Mouse (Mus musculus) megakaryocyte-erythroid progenitor cell, adult 5-6 weeks (primary cell): Measurements from ENCODE around the gene Myo1e. TPM values are rescaled to one million over a fixed set of nuclear protein-coding genes. Genes with fewer than 3 reads are reported as not detected.
"Not testable (repeated sequence)": the region's sequence is repeated elsewhere in the genome, so short reads cannot be mapped to it uniquely, and the experiment has no call there.

Source experiments
- ATAC-seq: replicated peaks from 2 replicates; pipeline ENCODE4 v1.8.0; 2016; ENCODE audit warnings: mild to moderate bottlenecking, inconsistent platforms; ENCODE audit not compliant: severe bottlenecking, poor library complexity, low FRiP score, low TSS enrichment
- total RNA-seq, 2 experiments: library from RNA; stranded (forward) in 1 of 2; stranded (reverse) in 1 of 2; fragments of 200-1000, 215-1000 nt in 1 of 2; fragments of >200 nt in 1 of 2; fragmentation: Nextera tagmentation in 1 of 2; gene quantifications; 2 replicates each; pipeline ENCODE4 v1.2.3; 2014 to 2017

Gene Myo1e
- total RNA-seq, 2 experiments from 2014 or later, result 2.1 to 4.0 TPM

- ATAC-seq, result no peak
These were observed 40.9 kb downstream of the Myo1e start for GRCm38 (mm10) chr9:70248046-70248445.

GRCm38 (mm10) chr9:70248826-70249225 is 41.7 kb downstream of the Myo1e start:
- ATAC-seq, result no peak

- ATAC-seq, result no peak
These were observed 42.9 kb downstream of the Myo1e start for GRCm38 (mm10) chr9:70249881-70250681.

DNA sequence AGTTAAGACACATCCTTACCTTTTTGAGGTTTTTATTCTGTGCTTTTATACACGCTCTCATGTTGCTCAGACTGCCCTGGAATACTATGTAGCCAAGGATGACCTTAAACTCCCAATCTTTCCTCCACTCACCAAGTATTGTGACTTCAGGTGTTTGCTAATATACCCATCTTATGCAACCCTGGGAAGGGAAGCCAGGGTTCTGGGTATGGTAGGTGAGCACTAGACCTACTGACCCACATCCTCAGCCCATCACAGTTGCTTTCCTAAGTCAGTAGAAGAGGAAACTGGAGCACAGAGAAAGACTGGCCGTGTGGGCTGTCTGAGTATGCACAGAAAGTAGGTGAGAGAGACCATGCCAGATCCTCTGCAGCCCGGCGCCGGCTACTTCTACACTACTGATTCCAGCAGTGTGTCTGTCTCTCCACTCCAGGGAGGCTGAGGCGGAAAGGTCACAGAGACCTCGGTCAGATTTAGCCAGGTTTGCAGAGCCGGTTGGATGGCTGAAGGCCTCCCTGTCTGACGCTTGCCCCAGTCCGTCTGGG is 44.4 kb downstream of the Myo1e start:
- no peak for ATAC-seq

DNA sequence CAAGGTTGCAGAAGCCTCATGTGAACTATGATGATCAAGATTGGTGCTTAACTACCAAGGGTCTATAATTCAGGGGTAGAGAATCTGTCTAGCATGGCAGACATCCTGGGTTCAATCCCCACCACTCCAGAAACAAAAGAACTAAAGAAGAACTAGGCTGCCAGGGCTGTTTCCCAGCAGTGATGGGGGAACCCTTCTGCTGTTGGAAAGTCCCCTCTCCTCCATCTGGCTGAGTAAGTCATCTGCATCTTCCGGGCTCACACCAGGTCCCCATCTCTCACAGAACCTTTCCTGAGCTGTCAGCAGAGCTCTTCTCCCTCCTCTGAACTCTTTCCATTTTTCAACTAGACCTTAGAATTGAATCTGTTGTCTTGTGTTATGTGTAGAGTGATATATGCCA is 45.9 kb downstream of the Myo1e start:
- no peak for ATAC-seq

DNA sequence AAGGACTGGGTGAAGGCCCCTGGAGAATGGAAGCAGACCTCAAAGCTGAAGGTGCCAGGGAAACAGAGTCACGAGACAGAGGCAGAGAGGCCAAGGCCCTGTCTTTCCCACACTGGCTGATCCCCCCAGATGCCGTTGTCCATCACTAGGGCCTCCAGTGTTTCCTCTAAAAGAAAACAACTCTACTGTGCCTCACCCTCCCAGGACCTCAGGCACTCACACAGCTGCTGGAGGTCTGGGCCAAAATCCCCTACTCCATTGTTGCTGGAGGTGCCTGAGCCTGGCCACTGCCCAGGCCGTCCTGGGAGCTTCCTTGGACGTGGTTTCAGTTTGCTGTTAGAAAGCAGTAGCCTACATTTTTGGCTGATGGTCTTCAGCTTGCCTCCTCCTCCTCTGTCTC is 47.9 kb downstream of the Myo1e start:
- no peak for ATAC-seq

- ATAC-seq, result not testable (repeated sequence)
These were observed 48.9 kb downstream of the Myo1e start for GRCm38 (mm10) chr9:70256027-70256426.

- no peak for ATAC-seq
These were observed 50.3 kb downstream of the Myo1e start for GRCm38 (mm10) chr9:70257289-70258101.

- no peak for ATAC-seq
These were observed 53.2 kb downstream of the Myo1e start for GRCm38 (mm10) chr9:70260324-70260841.

DNA sequence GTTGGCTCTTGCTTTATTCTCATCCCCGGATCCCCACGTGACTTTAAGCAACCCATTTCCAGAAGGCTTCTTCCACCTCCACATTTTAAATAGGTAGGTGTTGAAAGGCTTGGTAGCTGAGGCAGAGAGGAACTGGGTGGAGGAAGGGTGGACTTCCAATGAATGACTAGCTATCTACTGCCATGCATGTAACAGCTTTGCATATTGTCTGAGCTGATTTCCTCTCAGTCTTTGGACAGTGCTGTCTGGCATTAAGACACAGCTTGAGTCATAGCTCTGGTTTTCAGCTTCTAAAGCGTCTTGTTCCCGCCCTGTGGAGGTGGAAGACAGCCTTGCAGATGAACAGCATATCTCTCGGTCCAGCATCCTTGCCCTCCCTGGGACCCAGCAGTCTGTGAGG is 54.5 kb downstream of the Myo1e start:
- ATAC-seq, result no peak

DNA sequence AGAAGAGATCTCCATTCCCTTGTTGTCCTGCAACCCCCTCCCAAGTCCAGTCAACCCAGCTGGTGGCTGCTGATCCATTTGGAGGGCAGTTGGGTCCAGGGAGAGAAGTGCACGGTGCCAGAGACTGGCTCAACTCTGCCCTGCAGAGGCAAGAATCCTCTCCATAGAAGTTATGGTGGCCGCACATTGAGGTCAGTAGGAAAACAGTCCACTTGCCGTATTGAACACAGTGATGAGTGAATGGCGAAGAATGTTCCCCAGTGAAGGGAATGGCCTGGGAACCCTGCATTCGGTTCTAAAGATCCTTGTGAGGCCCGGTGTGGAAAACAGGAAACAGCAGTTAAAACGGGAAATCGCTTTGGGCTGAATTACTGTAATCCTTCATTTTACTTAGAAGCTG is 56.0 kb downstream of the Myo1e start:
- no peak for ATAC-seq

GRCm38 (mm10) chr9:70263735-70264134 is 56.6 kb downstream of the Myo1e start:
- no peak for ATAC-seq

DNA sequence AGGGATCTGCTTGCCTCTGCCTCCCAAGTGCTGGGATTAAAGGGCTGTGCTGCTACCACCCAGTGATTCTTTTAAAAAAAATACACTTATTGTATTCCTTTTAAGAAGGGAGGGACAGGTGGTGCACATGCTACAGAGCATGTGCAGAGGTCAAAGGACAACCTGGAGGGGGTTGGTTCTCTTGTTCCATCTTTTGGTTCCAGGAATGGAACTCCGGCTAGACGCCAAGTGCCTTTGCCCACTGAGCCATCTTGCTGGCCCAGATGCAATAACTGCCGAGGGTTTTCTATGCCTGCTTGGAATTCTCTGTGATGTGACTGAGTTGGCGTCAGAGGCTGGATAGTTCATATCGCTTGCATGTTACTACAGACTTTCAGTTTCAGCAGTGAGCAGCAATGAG is 58.4 kb downstream of the Myo1e start:
- ATAC-seq, result no peak

DNA sequence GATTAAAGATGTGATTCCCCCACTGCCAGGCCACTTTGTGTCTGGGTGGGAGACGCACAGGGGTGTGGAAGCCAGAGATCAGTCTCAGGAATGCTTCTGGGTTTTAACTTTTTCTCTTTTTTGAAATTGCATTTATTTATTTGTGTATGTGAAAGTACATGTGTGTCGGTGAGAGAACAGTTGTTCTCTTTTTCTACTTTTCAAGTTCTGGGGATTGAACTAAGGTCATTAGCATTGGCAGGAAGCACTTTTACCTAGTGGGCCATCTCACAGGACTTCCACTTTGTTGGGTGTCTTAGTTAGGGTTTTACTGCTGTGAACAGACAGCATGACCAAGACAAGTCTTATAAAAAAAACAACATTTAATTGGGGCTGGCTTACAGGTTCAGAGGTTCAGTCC is 59.0 kb downstream of the Myo1e start:
- no peak for ATAC-seq

DNA sequence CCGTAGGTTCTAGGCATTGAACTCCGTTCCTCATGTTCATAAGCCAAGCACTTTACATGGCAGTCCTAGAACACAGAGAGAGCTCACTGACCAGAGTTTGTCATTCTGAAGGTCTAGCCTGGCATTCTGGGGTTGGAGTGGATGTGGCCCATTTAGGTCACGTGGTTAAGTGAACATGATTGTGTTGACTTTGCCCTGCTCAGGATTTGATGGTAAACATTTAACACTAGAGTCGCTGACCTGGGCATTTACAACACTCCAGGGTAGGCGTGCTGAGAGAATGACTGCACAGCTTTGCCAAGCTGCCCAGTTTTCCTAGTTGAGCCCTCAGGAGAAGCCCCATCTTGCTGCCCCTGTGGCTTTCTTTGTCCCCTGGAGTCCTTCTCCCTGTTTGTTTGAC is 60.0 kb downstream of the Myo1e start:
- ATAC-seq, result no peak

- ATAC-seq, result no peak
These were observed 62.2 kb downstream of the Myo1e start for GRCm38 (mm10) chr9:70269349-70269748.

DNA sequence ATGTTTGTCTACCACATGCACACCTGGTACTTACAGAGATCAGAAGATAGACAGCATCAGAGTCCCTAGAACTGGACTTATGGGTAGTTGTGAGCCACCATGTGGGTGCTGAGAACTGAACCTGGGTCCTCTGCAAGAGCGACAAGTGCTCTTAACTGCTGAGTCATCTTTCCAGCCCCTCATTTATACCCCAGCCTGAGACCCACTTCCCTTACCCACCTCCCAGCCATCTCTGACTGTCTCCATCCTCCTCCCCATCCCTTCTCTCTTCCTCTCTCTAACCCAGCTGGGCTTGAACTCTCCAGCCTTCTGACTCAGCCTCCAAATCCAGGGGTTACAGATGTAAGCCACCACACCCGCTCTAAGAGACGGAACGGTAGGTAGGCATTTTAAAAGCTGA is 63.3 kb downstream of the Myo1e start:
- ATAC-seq, result no peak

DNA sequence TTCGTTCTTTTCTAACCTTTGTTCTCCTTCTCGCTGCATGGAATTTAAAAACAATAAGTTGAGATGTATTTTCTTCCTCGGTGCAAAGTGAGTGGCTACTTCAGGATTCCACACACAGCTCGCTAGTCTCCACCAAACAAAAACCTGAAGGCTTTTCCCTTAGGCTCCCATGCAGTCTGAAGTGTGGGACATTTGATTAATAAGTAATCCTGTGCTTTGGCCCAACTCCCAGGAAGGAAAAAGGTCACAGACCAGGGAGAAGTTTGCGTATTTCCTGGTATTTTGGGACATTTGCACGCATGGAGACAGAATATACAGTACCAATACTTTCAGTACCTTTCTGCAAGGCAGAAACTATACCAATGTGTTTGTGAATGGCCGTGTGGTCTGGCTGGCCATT is 64.0 kb downstream of the Myo1e start:
- ATAC-seq, result no peak

DNA sequence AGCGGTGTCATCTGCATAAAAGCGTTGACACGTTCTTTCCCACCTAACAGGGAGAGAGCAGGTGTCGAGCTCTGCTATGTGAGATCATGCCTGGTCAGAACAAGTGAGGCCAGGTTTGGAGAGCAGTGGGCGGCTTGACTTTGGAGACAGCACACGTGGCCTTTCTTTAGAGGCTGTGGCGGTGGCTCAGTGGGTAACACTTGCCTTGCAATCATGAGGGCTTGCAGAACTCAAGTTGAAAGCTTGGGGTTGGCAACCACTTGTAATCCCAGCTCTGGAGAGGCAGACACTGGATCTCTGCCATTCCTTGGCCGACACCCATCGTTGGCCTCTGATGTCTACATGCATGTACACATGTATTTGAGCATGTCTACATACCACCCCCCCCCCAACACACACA is 64.5 kb downstream of the Myo1e start:
- ATAC-seq, result no peak

DNA sequence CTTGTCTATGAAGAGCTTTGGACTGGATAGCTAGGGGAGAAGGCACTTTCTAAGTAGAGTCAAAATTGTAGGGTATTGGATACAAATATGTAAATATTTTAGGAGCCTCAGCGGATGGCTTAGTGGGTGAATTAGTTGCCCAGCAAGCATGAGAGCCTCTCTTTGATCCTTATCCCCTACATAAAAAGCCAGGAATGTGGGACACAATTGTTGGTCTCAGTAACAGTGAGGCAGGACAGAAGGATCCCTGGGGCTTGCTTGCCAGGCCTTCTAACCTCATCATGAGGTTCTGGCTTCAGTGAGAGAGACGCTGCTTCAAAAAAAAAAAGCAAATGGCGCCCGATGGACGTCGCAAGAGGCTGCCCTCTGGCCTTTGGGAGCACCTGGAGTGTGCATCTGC is 66.9 kb downstream of the Myo1e start:
- no peak for ATAC-seq
